Mouse (Mus musculus) layer of hippocampus, adult 9-10 months (tissue): ENCODE measurements around the gene Adgrl3.

Experiments
- DNase-seq: peaks from one replicate; pipeline ENCODE4 v3.0.0; 2022; ENCODE audit warnings: low spot score

The Adgrl3 gene

GRCm38 (mm10) chr5:81870336-81870735, 850.4 kb downstream of the Adgrl3 start:
- no peak for DNase-seq
